ENCODE assay signal across 8 mouse cellular contexts in genomic region chr5:48430459-48430858, GRCm38 (mm10).
DNase-seq lines count a peak whose midpoint lies in the region; ATAC-seq lines count a peak whose summit lies in the region.

No protein-coding gene starts in this region.

- H3K36me3 ChIP-seq in hindbrain, embryonic 12.5 days, result no peaks in the 10 kb centered on the region
- H3K36me3 ChIP-seq in limb, embryonic 13.5 days, result no peaks in the 10 kb centered on the region

- no peaks in the 10 kb centered on the region for H3K9me3 ChIP-seq in hindbrain, embryonic 12.5 days (replicated peaks)
- H3K9me3 ChIP-seq in limb, embryonic 13.5 days, result no peaks in the 10 kb centered on the region

- H3K27ac ChIP-seq in hindbrain, embryonic 12.5 days, result no peak overlapping the region
- H3K27ac ChIP-seq in limb, embryonic 13.5 days, result no peak overlapping the region

- no peak overlapping the region for H3K9ac ChIP-seq in hindbrain, embryonic 12.5 days
- no peak overlapping the region for H3K9ac ChIP-seq in limb, embryonic 13.5 days

- ATAC-seq in hindbrain, embryonic 12.5 days (ENCODE audit: low FRiP score), result peak; percentile 50; the same call in 1 of the 2 replicates
- ATAC-seq in limb, embryonic 13.5 days (ENCODE audit: low FRiP score, low read depth), result peak; percentile 44; the same call in 1 of the 2 replicates

- no peaks in the 10 kb centered on the region for H3K4me1 ChIP-seq in hindbrain, embryonic 12.5 days
- no peaks in the 10 kb centered on the region for H3K4me1 ChIP-seq in limb, embryonic 13.5 days

- no peak overlapping the region for H3K4me3 ChIP-seq in hindbrain, embryonic 12.5 days
- no peak overlapping the region for H3K4me3 ChIP-seq in limb, embryonic 13.5 days

- no peak overlapping the region for H3K4me2 ChIP-seq in hindbrain, embryonic 12.5 days (replicated peaks)
- no peak overlapping the region for H3K4me2 ChIP-seq in limb, embryonic 13.5 days (replicated peaks)

- H3K27me3 ChIP-seq in hindbrain, embryonic 12.5 days, result no peaks in the 10 kb centered on the region
- no peaks in the 10 kb centered on the region for H3K27me3 ChIP-seq in limb, embryonic 13.5 days

- intact Hi-C loops in heart, postnatal 25 days (cut with DNase I), result no loop called here

- DNase-seq in heart, postnatal 4 days, result peak; percentile 38
- DNase-seq in heart, postnatal 25 days (ENCODE audit: low spot score), result no peak
- peak; percentile 12 for DNase-seq in MEL-GATA-1-ER (ENCODE audit: extremely low read depth, low read depth)
- peak; percentile 68 to 74 for DNase-seq in cerebellum, postnatal 10 days
- peak; percentile 29 for DNase-seq in right cerebral cortex, postnatal 14 days
- DNase-seq in yolk sac, embryonic 10.5 days (ENCODE audit: low spot score), result no peak

Comparison
In these comparisons a context has a peak if more than half of its experiments do, and no peak if none do; other contexts are left out.
1. DNase-seq: peak in heart, postnatal 4 days (single experiment), MEL-GATA-1-ER (single experiment), cerebellum, postnatal 10 days (2 of 2) and right cerebral cortex, postnatal 14 days (single experiment); none in heart, postnatal 25 days (single experiment) and yolk sac, embryonic 10.5 days (single experiment).